Mouse (Mus musculus) embryonic fibroblast, embryonic 13.5 days (primary cell): ENCODE data around the gene Ifnab.

ENCODE experiments used
- CTCF ChIP-seq: IDR thresholded peaks from 2 replicates; pipeline ENCODE4 v1.5.1; 2011; ENCODE audit warnings: mild to moderate bottlenecking, control low read depth, low read length, moderate library complexity, borderline replicate concordance; ENCODE audit not compliant: insufficient read depth
- POLR2A ChIP-seq: IDR thresholded peaks from 2 replicates; pipeline ENCODE4 v1.6.1; 2011; ENCODE audit warnings: low read depth, mild to moderate bottlenecking, control low read depth, low read length, moderate library complexity

DNA sequence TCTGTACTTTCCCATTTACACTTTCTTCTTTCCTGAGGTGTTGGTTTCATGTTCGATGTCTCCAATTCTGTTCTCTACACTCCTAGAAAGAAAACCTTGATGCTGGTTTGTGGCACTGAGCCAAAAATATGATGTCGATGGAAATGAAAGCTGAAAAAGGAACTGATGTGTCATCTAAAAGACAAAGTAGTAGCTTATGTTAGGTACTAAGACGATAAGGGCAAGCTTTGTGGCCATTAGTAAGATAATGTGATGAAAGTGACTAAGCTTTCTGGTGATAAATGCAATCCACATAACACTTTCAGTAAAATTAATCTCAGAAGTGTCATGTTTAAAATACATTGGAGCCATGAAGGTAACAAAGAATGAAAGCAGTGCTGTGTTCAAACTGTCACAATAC lies 9.8 kb downstream of the Ifnab start:
- TF ChIP-seq POLR2A (no peak), CTCF (no peak)
